Mouse (Mus musculus): ENCODE measurements around the gene Arpc2.
A peak's percentile ranks its signal among the peaks of the same experiment; 100 is the strongest.

Gene Arpc2

GRCm38 (mm10) chr1:74201048-74201844, 34.6 kb upstream of the Arpc2 start:
- peaks cover 18% of the 10 kb centered on the region for H3K4me1 ChIP-seq (replicated peaks; ENCODE audit: low read depth, low read length)
- H3K36me3 ChIP-seq (ENCODE audit: insufficient read depth, low read length) = no peaks in the 10 kb centered on the region
- no peak for TF ChIP-seq POU5F1 (IDR thresholded peaks at IDR 0.05; ENCODE audit: borderline replicate concordance, low read length)
- no peak for TF ChIP-seq NANOG (IDR thresholded peaks at IDR 0.05; ENCODE audit: borderline replicate concordance, low read length)
- TF ChIP-seq CTCF (conservative IDR thresholded peaks at IDR 0.05; ENCODE audit: low read length) = no peak
- peaks cover 4% of the 10 kb centered on the region; the same call in 1 of the 2 replicates for H3K27me3 ChIP-seq (ENCODE audit: insufficient read depth, low read length)
- no peak overlapping the region for H3K4me3 ChIP-seq (replicated peaks; ENCODE audit: low read length)
- no peaks in the 10 kb centered on the region for H3K9me3 ChIP-seq (ENCODE audit: low read length)

- H3K27me3 ChIP-seq (ENCODE audit: insufficient read depth, low read length) = 0 out of 2 replicates have a peak, but pooled peaks cover 4% of the 10 kb centered on the region
- H3K4me1 ChIP-seq (replicated peaks; ENCODE audit: low read depth, low read length) = peaks cover 35% of the 10 kb centered on the region
- no peak overlapping the region for H3K4me3 ChIP-seq (replicated peaks; ENCODE audit: low read length)
- no peaks in the 10 kb centered on the region for H3K36me3 ChIP-seq (ENCODE audit: insufficient read depth, low read length)
- 0 out of 2 replicates have a peak, but pooled peaks have one; percentile 5 for TF ChIP-seq CTCF (conservative IDR thresholded peaks at IDR 0.05; ENCODE audit: low read length)
- no peak for TF ChIP-seq POU5F1 (IDR thresholded peaks at IDR 0.05; ENCODE audit: borderline replicate concordance, low read length)
- no peaks in the 10 kb centered on the region for H3K9me3 ChIP-seq (ENCODE audit: low read length)
These were observed 32.4 kb upstream of the Arpc2 start for GRCm38 (mm10) chr1:74203457-74203856.

GRCm38 (mm10) chr1:74205881-74206280, 30.0 kb upstream of the Arpc2 start:
- no peaks in the 10 kb centered on the region for H3K36me3 ChIP-seq (ENCODE audit: insufficient read depth, low read length)
- TF ChIP-seq POU5F1 (IDR thresholded peaks at IDR 0.05; ENCODE audit: borderline replicate concordance, low read length) (no peak), CTCF (conservative IDR thresholded peaks at IDR 0.05; ENCODE audit: low read length) (peak; percentile 73)
- H3K9me3 ChIP-seq (ENCODE audit: low read length) = no peaks in the 10 kb centered on the region

GRCm38 (mm10) chr1:74206642-74207041, 29.2 kb upstream of the Arpc2 start:
- H3K4me1 ChIP-seq (replicated peaks; ENCODE audit: low read depth, low read length) = peaks cover 53% of the 10 kb centered on the region
- H3K36me3 ChIP-seq (ENCODE audit: insufficient read depth, low read length) = no peaks in the 10 kb centered on the region
- TF ChIP-seq CTCF (conservative IDR thresholded peaks at IDR 0.05; ENCODE audit: low read length) = no peak
- TF ChIP-seq POU5F1 (IDR thresholded peaks at IDR 0.05; ENCODE audit: borderline replicate concordance, low read length) = no peak
- TF ChIP-seq NANOG (IDR thresholded peaks at IDR 0.05; ENCODE audit: borderline replicate concordance, low read length) = no peak
- no peaks in the 10 kb centered on the region for H3K9me3 ChIP-seq (ENCODE audit: low read length)
- H3K27me3 ChIP-seq (ENCODE audit: insufficient read depth, low read length) = no peaks in the 10 kb centered on the region
- H3K4me3 ChIP-seq (replicated peaks; ENCODE audit: low read length) = peak overlapping the region; percentile 23; the same call in 1 of the 2 replicates

More at GRCm38 (mm10) chr1:74205881-74206280, 30.0 kb upstream of the Arpc2 start:
- Histone ChIP-seq H3K4me3 (replicated peaks; ENCODE audit: low read length) (no peak overlapping the region), H3K27me3 (ENCODE audit: insufficient read depth, low read length) (no peaks in the 10 kb centered on the region), H3K4me1 (replicated peaks; ENCODE audit: low read depth, low read length) (peaks cover 49% of the 10 kb centered on the region)

GRCm38 (mm10) chr1:74207906-74208305, 28.0 kb upstream of the Arpc2 start:
- TF ChIP-seq NANOG (IDR thresholded peaks at IDR 0.05; ENCODE audit: borderline replicate concordance, low read length) (no peak), CTCF (conservative IDR thresholded peaks at IDR 0.05; ENCODE audit: low read length) (no peak), POU5F1 (IDR thresholded peaks at IDR 0.05; ENCODE audit: borderline replicate concordance, low read length) (no peak)
- H3K4me1 ChIP-seq (replicated peaks; ENCODE audit: low read depth, low read length) = peaks cover 62% of the 10 kb centered on the region

GRCm38 (mm10) chr1:74208941-74209340, 26.9 kb upstream of the Arpc2 start:
- no peak overlapping the region for H3K4me3 ChIP-seq (replicated peaks; ENCODE audit: low read length)
- no peaks in the 10 kb centered on the region for H3K36me3 ChIP-seq (ENCODE audit: insufficient read depth, low read length)
- no peaks in the 10 kb centered on the region for H3K9me3 ChIP-seq (ENCODE audit: low read length)
- TF ChIP-seq POU5F1 (IDR thresholded peaks at IDR 0.05; ENCODE audit: borderline replicate concordance, low read length) (no peak), NANOG (IDR thresholded peaks at IDR 0.05; ENCODE audit: borderline replicate concordance, low read length) (no peak), CTCF (conservative IDR thresholded peaks at IDR 0.05; ENCODE audit: low read length) (no peak)
- no peaks in the 10 kb centered on the region for H3K27me3 ChIP-seq (ENCODE audit: insufficient read depth, low read length)
- peaks cover 63% of the 10 kb centered on the region for H3K4me1 ChIP-seq (replicated peaks; ENCODE audit: low read depth, low read length)

More at GRCm38 (mm10) chr1:74207906-74208305, 28.0 kb upstream of the Arpc2 start:
- Histone ChIP-seq H3K4me3 (replicated peaks; ENCODE audit: low read length) (no peak overlapping the region), H3K9me3 (ENCODE audit: low read length) (no peaks in the 10 kb centered on the region), H3K27me3 (ENCODE audit: insufficient read depth, low read length) (no peaks in the 10 kb centered on the region), H3K36me3 (ENCODE audit: insufficient read depth, low read length) (no peaks in the 10 kb centered on the region)

GRCm38 (mm10) chr1:74219922-74220321, 16.0 kb upstream of the Arpc2 start:
- no peaks in the 10 kb centered on the region for H3K9me3 ChIP-seq (ENCODE audit: low read length)
- H3K4me3 ChIP-seq (replicated peaks; ENCODE audit: low read length) = no peak overlapping the region
- TF ChIP-seq CTCF (conservative IDR thresholded peaks at IDR 0.05; ENCODE audit: low read length) (no peak), POU5F1 (IDR thresholded peaks at IDR 0.05; ENCODE audit: borderline replicate concordance, low read length) (no peak), NANOG (IDR thresholded peaks at IDR 0.05; ENCODE audit: borderline replicate concordance, low read length) (no peak)
- no peaks in the 10 kb centered on the region for H3K36me3 ChIP-seq (ENCODE audit: insufficient read depth, low read length)
- no peaks in the 10 kb centered on the region for H3K4me1 ChIP-seq (replicated peaks; ENCODE audit: low read depth, low read length)
- H3K27me3 ChIP-seq (ENCODE audit: insufficient read depth, low read length) = 0 out of 2 replicates have a peak, but pooled peaks cover 4% of the 10 kb centered on the region

- Histone ChIP-seq H3K36me3 (ENCODE audit: insufficient read depth, low read length) (no peaks in the 10 kb centered on the region), H3K9me3 (ENCODE audit: low read length) (0 out of 2 replicates have a peak, but pooled peaks cover 5% of the 10 kb centered on the region), H3K4me1 (replicated peaks; ENCODE audit: low read depth, low read length) (no peaks in the 10 kb centered on the region), H3K27me3 (ENCODE audit: insufficient read depth, low read length) (no peaks in the 10 kb centered on the region; the same call in 1 of the 2 replicates), H3K4me3 (replicated peaks; ENCODE audit: low read length) (no peak overlapping the region)
- TF ChIP-seq NANOG (IDR thresholded peaks at IDR 0.05; ENCODE audit: borderline replicate concordance, low read length) = no peak
- no peak for TF ChIP-seq CTCF (conservative IDR thresholded peaks at IDR 0.05; ENCODE audit: low read length)
- no peak for TF ChIP-seq POU5F1 (IDR thresholded peaks at IDR 0.05; ENCODE audit: borderline replicate concordance, low read length)
These were observed 8.6 kb upstream of the Arpc2 start for GRCm38 (mm10) chr1:74227317-74227716.
